Mouse (Mus musculus): ENCODE measurements around the gene Ficd. TPM values are rescaled to one million over a fixed set of nuclear protein-coding genes. Genes with fewer than 3 reads are reported as not detected.
A peak's percentile ranks its signal among the peaks of the same experiment; 100 is the strongest.

Gene Ficd
- polyA plus RNA-seq, 1 experiment from 2014 or later: 3.6 TPM

DNA sequence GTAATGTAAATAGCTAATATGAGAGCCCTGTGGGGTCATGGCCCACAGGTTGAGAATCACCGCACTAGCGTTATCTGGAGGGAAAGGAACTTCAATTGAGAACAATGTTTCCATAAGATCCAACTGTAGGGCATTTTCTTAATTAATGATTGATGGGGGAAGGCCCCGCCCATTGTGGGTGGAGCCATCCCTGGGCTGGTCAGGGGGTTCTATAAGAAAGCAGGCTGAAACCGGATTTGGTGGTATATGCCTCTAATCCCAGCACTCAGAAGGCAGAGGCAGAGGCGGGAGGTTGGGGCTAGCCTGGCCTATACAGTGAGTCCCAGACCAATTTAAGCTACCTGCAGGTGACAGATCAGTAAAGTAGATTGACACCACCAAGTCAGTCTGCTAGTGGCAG lies 1.2 kb upstream of the Ficd start:
- H3K4me3 ChIP-seq: no peak overlapping the region
- H3K9me3 ChIP-seq: no peaks in the 10 kb centered on the region
- peaks cover 34% of the 10 kb centered on the region for H3K4me1 ChIP-seq
- peaks cover 16% of the 10 kb centered on the region for H3K36me3 ChIP-seq (replicated peaks)
- no peaks in the 10 kb centered on the region for H3K27me3 ChIP-seq (replicated peaks; ENCODE audit: low read depth, poor library complexity, severe bottlenecking)
- peak overlapping the region; percentile 97; the same call in 1 of the 2 replicates for H3K27ac ChIP-seq (replicated peaks)
- 69% methylated on average over 5 of the region's 5 CpGs for WGBS
- DNase-seq (ENCODE audit: low spot score): no peak

- Histone ChIP-seq H3K9me3 (no peaks in the 10 kb centered on the region), H3K36me3 (replicated peaks) (peaks cover 22% of the 10 kb centered on the region), H3K27ac (replicated peaks) (peak overlapping the region; percentile 97), H3K4me1 (peaks cover 33% of the 10 kb centered on the region), H3K27me3 (replicated peaks; ENCODE audit: low read depth, poor library complexity, severe bottlenecking) (no peaks in the 10 kb centered on the region), H3K4me3 (peak overlapping the region; percentile 82)
- 33% methylated on average over 7 of the region's 7 CpGs for WGBS
- DNase-seq (ENCODE audit: low spot score): no peak
Measured at GRCm38 (mm10) chr5:113735023-113735344, 619 bp upstream of the Ficd start.

- H3K36me3 ChIP-seq (replicated peaks): peaks cover 33% of the 10 kb centered on the region
- 7% methylated on average over 10 of the region's 10 CpGs for WGBS
- peak overlapping the region; percentile 82 for H3K4me3 ChIP-seq
- no peaks in the 10 kb centered on the region for H3K9me3 ChIP-seq
- H3K27ac ChIP-seq (replicated peaks): peak overlapping the region; percentile 97
- H3K27me3 ChIP-seq (replicated peaks; ENCODE audit: low read depth, poor library complexity, severe bottlenecking): no peaks in the 10 kb centered on the region
- peaks cover 23% of the 10 kb centered on the region for H3K4me1 ChIP-seq
- no peak for DNase-seq (ENCODE audit: low spot score)
Measured at GRCm38 (mm10) chr5:113736113-113736502, 505 bp downstream of the Ficd start.

DNA sequence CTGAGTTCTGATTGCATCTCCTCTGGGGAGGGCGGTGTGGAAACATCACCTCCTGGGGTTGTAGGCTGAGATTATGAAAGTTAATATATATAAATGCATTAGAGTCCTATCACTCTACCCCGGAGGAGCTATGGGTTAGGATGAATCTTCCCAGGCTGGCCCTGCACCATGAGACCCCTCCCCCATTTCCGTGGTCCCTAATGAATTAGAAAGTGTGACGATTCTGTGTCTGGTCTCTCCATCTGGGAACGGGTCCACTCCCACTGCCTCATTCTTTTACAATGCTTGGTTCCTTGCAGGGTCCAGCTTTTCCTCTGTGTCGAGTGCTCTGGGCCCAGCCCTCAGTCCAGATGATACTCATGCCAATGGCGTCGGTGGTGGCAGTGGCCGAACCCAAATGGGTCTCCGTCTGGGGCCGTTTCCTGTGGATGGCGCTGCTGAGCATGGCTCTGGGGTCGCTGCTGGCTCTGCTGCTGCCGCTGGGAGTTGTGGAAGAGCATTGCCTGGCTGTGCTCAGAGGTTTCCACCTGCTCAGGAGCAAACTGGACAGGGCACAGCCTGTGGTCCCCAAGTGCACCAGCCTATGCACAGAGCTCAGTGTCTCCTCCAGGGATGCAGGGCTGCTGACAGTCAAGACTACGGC lies 1.0 kb downstream of the Ficd start:
- peak overlapping the region; percentile 82 for H3K4me3 ChIP-seq
- H3K27me3 ChIP-seq (replicated peaks; ENCODE audit: low read depth, poor library complexity, severe bottlenecking): no peaks in the 10 kb centered on the region
- peaks cover 39% of the 10 kb centered on the region for H3K36me3 ChIP-seq (replicated peaks)
- peaks cover 23% of the 10 kb centered on the region for H3K4me1 ChIP-seq
- DNase-seq (ENCODE audit: low spot score): no peak
- no peaks in the 10 kb centered on the region for H3K9me3 ChIP-seq
- WGBS: 42% methylated on average over 15 of the region's 15 CpGs
- no peak overlapping the region for H3K27ac ChIP-seq (replicated peaks)

- no peak for DNase-seq (ENCODE audit: low spot score)
- Histone ChIP-seq H3K4me3 (no peak overlapping the region), H3K9me3 (no peaks in the 10 kb centered on the region), H3K27me3 (replicated peaks; ENCODE audit: low read depth, poor library complexity, severe bottlenecking) (no peaks in the 10 kb centered on the region), H3K27ac (replicated peaks) (no peak overlapping the region), H3K36me3 (replicated peaks) (peaks cover 49% of the 10 kb centered on the region), H3K4me1 (peaks cover 23% of the 10 kb centered on the region)
- 92% methylated on average over 11 of the region's 11 CpGs for WGBS
Measured at GRCm38 (mm10) chr5:113737607-113738237, 2.1 kb downstream of the Ficd start.

- 93% methylated on average over 5 of the region's 5 CpGs for WGBS
- DNase-seq (ENCODE audit: low spot score): no peak
- H3K27me3 ChIP-seq (replicated peaks; ENCODE audit: low read depth, poor library complexity, severe bottlenecking): no peaks in the 10 kb centered on the region
- no peak overlapping the region for H3K4me3 ChIP-seq
- no peaks in the 10 kb centered on the region for H3K4me1 ChIP-seq
- peaks cover 100% of the 10 kb centered on the region for H3K36me3 ChIP-seq (replicated peaks)
- H3K9me3 ChIP-seq: peaks cover 4% of the 10 kb centered on the region; the same call in 1 of the 2 replicates
- H3K27ac ChIP-seq (replicated peaks): no peak overlapping the region
Measured at GRCm38 (mm10) chr5:113747629-113748028, 12.0 kb downstream of the Ficd start.

GRCm38 (mm10) chr5:113748556-113749331 lies 13.1 kb downstream of the Ficd start:
- Histone ChIP-seq H3K27me3 (replicated peaks; ENCODE audit: low read depth, poor library complexity, severe bottlenecking) (no peaks in the 10 kb centered on the region), H3K36me3 (replicated peaks) (peaks cover 100% of the 10 kb centered on the region), H3K27ac (replicated peaks) (no peak overlapping the region), H3K9me3 (peaks cover 4% of the 10 kb centered on the region; the same call in 1 of the 2 replicates), H3K4me1 (no peaks in the 10 kb centered on the region), H3K4me3 (no peak overlapping the region)
- WGBS: 95% methylated on average over 13 of the region's 13 CpGs
- DNase-seq (ENCODE audit: low spot score): no peak

GRCm38 (mm10) chr5:113751521-113752157 lies 16.0 kb downstream of the Ficd start:
- no peaks in the 10 kb centered on the region for H3K9me3 ChIP-seq
- H3K27ac ChIP-seq (replicated peaks): no peak overlapping the region
- H3K36me3 ChIP-seq (replicated peaks): peaks cover 100% of the 10 kb centered on the region
- H3K27me3 ChIP-seq (replicated peaks; ENCODE audit: low read depth, poor library complexity, severe bottlenecking): no peaks in the 10 kb centered on the region
- 91% methylated on average over 9 of the region's 9 CpGs for WGBS
- no peak overlapping the region for H3K4me3 ChIP-seq
- no peaks in the 10 kb centered on the region for H3K4me1 ChIP-seq
- DNase-seq (ENCODE audit: low spot score): no peak

DNA sequence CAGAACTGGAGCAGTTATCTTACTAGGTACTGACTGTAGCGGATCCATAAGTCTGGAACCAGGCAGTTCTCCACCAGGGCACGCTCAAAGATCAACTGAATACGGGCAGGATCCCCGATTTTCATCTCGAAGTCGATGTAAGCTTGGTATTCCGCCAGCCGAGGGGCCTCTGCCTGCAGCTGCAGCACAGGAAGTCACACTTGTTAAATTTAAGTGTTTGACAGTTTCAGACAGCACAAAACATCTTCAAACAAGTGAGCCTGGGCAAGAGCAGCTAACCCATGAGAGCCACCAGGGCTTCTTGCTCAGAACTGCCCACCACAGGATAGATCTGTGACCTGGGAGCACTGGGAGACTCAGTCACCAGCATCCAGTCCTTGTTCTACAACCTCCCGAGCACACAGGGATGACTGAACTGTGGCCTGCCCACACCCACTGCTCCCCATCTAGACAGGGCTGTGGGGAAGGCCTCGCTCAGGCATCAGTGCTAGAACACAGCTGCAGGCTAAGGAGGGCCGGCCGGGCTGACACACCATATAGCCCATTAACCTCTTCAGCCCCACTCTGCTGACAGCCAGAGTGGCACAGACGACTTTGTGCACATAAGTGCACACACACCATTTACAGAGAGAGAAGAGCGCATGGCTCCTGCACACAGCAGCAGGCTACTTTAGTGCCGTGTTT lies 19.9 kb downstream of the Ficd start:
- Histone ChIP-seq H3K27me3 (replicated peaks; ENCODE audit: low read depth, poor library complexity, severe bottlenecking) (no peaks in the 10 kb centered on the region), H3K27ac (replicated peaks) (no peak overlapping the region), H3K4me3 (no peak overlapping the region), H3K36me3 (replicated peaks) (peaks cover 100% of the 10 kb centered on the region), H3K4me1 (no peaks in the 10 kb centered on the region), H3K9me3 (no peaks in the 10 kb centered on the region)
- no peak for DNase-seq (ENCODE audit: low spot score)
- WGBS: 91% methylated on average over 15 of the region's 15 CpGs

DNA sequence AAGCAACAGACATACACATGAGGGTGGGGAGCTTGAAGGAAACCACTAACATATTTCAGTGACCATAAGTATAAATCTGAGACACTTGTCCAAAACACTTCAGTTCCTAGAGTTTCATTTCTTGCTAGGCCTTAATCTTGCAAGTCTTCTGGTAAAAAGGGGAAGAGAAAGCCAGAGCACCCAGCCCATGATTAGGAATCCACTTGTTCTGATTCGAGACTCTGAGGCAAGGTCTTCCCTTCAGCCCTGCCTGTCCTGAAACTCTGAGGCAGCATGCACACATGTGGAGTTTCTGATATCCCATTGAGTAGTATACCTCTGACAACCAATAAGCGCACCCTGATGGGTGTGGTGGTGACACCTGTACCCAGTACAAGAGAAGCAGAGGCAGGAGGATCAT lies 26.0 kb downstream of the Ficd start:
- Histone ChIP-seq H3K4me3 (no peak overlapping the region), H3K9me3 (no peaks in the 10 kb centered on the region), H3K27ac (replicated peaks) (no peak overlapping the region), H3K27me3 (replicated peaks; ENCODE audit: low read depth, poor library complexity, severe bottlenecking) (no peaks in the 10 kb centered on the region), H3K4me1 (no peaks in the 10 kb centered on the region), H3K36me3 (replicated peaks) (peaks cover 100% of the 10 kb centered on the region)
- WGBS: 94% methylated on average over 2 of the region's 2 CpGs
- DNase-seq (ENCODE audit: low spot score): no peak

DNA sequence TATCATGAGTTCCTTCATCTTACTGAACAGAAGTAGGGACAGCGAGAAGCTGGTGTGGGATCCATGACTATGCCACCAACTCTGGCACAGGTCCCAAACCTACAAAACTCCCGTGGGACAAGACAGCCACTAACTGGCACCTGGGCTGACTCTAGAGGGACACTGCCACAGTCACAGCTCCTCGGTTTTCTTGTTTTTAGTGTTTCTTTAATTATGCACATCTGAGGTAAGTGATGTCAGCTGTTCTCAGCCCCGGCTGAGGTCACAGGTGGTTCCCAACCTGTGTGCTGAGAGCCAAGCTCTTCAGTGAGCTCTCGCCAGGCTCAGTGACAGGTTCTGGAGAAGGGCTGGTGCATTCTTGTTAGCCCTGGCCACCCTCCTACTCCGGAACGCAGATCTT lies 28.8 kb downstream of the Ficd start:
- Histone ChIP-seq H3K4me3 (no peak overlapping the region), H3K27me3 (replicated peaks; ENCODE audit: low read depth, poor library complexity, severe bottlenecking) (no peaks in the 10 kb centered on the region), H3K27ac (replicated peaks) (no peak overlapping the region), H3K9me3 (no peaks in the 10 kb centered on the region), H3K36me3 (replicated peaks) (peaks cover 100% of the 10 kb centered on the region), H3K4me1 (peaks cover 8% of the 10 kb centered on the region)
- 91% methylated on average over 7 of the region's 7 CpGs for WGBS
- no peak for DNase-seq (ENCODE audit: low spot score)

All from embryonic facial prominence, embryonic 10.5 days (tissue).